Mouse (Mus musculus): Measurements from ENCODE around the gene Apol7c.
"Not testable (repeated sequence)": the region's sequence is repeated elsewhere in the genome, so short reads cannot be mapped to it uniquely, and the experiment has no call there.

Gene Apol7c

GRCm38 (mm10) chr15:77533216-77533615, at the start of gene Apol7c:
TSS of gene Apol7c (minus strand) at chr15:77533316.
- no peak for DNase-seq (ENCODE audit: low spot score in 2 of 2)

- peak; percentile 4 to 13 for DNase-seq (ENCODE audit: low spot score in 2 of 2)
Measured at GRCm38 (mm10) chr15:77581681-77582080, 48.6 kb upstream of the Apol7c start.

- DNase-seq (ENCODE audit: low spot score in 2 of 2), result no peak
Measured at GRCm38 (mm10) chr15:77579311-77579710, 46.2 kb upstream of the Apol7c start.

GRCm38 (mm10) chr15:77578801-77579200, 45.7 kb upstream of the Apol7c start:
- no peak for DNase-seq (ENCODE audit: low spot score in 2 of 2)

- no peak for DNase-seq (ENCODE audit: low spot score in 2 of 2)
Measured at GRCm38 (mm10) chr15:77563219-77563618, 30.1 kb upstream of the Apol7c start.

DNA sequence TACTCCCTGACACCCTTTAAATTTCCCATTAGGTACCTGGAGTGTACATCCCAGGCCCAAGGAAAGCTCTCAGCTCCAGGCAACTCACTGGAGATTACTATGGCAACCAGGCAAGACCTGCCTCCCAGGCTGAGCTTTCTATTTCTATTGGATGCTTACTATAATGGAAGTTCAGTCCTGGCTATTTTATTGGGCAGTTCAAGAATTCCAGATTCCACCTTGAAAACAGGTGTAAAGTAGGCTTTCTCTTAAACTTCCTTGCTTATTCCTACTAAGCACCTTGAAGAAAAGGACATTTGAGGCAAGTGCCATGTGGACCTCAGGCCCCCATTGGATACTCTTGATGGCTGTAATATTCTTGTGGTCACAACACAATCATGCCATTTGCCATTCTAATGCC, 28.7 kb upstream of the Apol7c start, which contains the start of gene 1700025B11Rik:
Gene 1700025B11Rik (minus strand): TSS at position 101 of the 400 bp plus-strand sequence.
- no peak for DNase-seq (ENCODE audit: low spot score in 2 of 2)

DNA sequence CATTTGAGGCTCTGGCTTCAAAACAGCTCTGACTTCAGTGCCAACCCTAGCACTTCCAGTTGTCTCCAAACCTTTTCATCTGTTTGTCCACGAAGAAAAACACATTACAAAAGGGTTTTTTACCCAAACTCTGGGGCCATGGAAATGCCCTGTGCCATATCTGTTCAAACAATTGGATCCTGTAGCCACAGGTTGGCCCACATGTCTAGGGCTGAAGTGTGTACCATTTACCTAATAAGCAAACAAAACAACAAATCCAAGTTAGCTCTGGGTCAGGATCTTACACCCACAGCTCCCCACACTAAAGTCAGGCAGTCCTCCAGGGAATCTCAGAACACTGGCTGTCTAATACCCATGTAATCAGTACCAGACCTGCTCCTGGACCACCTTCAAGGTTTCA, 6.1 kb upstream of the Apol7c start:
- not testable (repeated sequence) for DNase-seq (ENCODE audit: low spot score in 2 of 2)

- peak; percentile 25 to 29 for DNase-seq (ENCODE audit: low spot score in 2 of 2)
Measured at GRCm38 (mm10) chr15:77523186-77523843, 9.8 kb downstream of the Apol7c start.

DNA sequence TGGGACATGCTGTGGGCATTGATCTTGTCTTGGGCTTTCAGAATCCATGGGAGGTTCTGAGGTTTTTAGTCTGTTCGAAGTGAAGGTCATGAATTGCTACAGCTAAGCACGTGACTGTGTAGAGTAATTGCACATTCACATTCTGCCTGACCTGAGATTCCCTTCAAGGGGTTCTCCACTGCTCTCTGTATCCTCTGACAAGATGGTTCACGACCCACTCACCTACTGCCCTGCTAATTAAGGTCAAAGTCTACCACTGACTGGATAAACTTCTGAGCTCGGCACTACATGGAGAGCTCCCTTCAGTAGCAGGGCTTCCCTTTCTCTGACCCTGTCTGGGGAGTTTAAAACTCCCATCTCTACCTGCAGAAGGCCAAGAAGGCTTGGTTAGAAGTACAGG, 12.5 kb downstream of the Apol7c start:
- not testable (repeated sequence) for DNase-seq (ENCODE audit: low spot score in 2 of 2)

DNA sequence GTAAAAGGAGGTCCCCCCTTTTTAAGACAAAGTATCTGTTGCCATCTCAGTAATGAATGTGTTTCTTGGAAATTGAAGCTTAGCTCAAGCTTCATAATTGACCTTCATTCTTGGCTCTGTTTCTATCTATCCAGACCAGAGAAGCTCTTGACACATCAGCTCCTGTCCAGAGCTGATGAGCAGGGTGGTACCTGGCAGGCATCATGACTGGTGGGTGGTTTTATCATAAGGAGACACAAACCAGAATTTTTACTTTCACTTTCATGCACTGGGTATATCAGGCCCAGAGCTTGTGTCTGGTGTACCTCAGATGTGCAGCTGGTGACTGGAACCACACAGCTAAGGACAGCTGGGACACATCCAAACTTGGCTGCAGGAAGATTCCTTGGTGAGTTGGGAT, 25.1 kb downstream of the Apol7c start, which contains the start of gene Apol11a:
Gene Apol11a (plus strand): TSS at position 306 of the 400 bp plus-strand sequence.
- not testable (repeated sequence) for DNase-seq (ENCODE audit: low spot score in 2 of 2)

- DNase-seq (ENCODE audit: low spot score in 2 of 2), result not testable (repeated sequence)
Measured at GRCm38 (mm10) chr15:77494694-77495093, 38.4 kb downstream of the Apol7c start.

- not testable (repeated sequence) for DNase-seq (ENCODE audit: low spot score in 2 of 2)
Measured at GRCm38 (mm10) chr15:77493181-77493580, 39.9 kb downstream of the Apol7c start.

DNA sequence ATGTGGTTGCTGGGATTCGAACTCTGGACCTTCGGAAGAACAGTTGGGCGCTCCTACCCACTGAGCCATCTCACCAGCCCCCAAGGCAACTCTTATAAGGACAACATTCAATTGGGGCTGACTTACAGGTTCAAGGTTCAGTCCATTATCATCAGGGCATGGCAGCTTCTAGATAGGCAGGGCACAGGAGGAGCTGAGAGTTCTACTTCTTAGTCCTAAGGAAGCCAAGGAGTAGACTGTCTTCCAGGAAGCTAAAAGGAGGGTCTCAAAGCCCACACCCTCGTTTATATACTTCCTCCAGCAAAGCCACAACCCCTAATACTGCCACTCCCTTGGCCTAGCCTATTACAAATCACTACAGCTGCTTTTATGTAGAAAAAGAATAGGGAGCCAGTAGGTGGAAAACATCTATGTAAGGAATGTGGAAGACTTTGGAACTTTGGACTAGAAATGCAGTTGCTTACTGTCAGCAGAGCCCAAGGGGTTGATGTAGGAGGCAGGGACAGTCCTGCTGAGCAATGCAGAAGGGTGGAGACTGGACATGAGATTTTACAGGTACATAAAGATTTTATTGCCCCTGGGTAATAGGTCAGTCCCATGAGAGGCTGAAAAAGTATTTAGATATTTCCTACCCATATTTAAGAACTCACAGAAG, 50.8 kb downstream of the Apol7c start:
- DNase-seq (ENCODE audit: low spot score in 2 of 2), result no peak

DNA sequence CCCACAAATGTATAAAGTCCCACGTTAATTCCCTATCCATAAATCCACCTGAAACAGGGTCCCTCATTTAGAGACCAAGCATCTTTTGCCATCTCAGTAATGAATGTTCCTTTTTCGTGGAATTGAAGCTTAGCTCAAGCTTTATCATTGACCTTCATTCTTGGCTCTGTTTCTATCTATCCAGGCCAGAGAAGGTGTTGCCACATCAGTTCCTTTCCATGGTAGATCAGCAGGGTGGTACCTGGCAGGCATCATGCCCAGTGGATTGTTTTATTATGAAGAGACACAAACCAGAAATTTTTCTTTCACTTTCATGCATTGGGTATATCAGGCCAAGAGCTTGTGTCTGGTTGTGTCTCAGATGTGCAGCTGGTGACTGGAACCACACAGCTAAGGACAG, 56.4 kb downstream of the Apol7c start, which contains the start of gene Apol10a:
Gene Apol10a (plus strand): TSS at position 355 of the 400 bp plus-strand sequence.
- DNase-seq (ENCODE audit: low spot score in 2 of 2), result not testable (repeated sequence)

Measured in right cerebral cortex, adult 2 months (tissue).